Mouse (Mus musculus) gastrocnemius, adult 18-20 months (tissue): ENCODE measurements around the gene Vmn1r174. TPM values are rescaled to one million over a fixed set of nuclear protein-coding genes. Genes with fewer than 3 reads are reported as not detected.
"Not testable (repeated sequence)": the region's sequence is repeated elsewhere in the genome, so short reads cannot be mapped to it uniquely, and the experiment has no call there.

ENCODE experiments used
- DNase-seq: peaks from one replicate; pipeline ENCODE4 v3.0.0; 2021; ENCODE audit warnings: low spot score
- long read RNA-seq, 2 experiments: library from polyadenylated mRNA; stranded (forward); transcript quantifications; one replicate each; pipeline ENCODE4 v2.0.0; 2021
- total RNA-seq, 2 experiments: library from RNA; stranded (reverse); gene quantifications; 2 replicates each; pipeline ENCODE4 v1.2.3; 2021

Vmn1r174 gene
- not detected for total RNA-seq
- long read RNA-seq, experiment 1, result 0 reads
- long read RNA-seq, experiment 2, result 0 reads

DNA sequence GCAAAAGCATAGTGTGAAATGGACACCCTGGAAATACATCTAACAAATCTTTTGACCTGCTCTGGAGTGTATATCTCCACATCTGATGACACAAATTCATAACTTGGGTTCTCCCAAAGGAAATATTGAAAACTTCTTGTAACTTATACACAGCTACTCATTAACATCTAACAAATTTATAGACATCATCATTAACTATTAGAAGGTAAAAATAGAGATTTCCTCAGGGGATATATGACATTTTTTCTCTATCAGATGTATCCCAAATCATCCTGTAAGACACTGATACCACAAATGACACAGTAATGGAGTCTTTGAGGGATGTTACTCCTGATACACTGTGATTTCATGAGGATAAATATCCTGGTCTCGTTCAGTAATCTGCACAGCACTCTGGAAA is at the start of gene Vmn1r174:
Gene Vmn1r174 (plus strand): TSS at position 301 of the 400 bp plus-strand sequence.
- not testable (repeated sequence) for DNase-seq

- DNase-seq, result no peak
Measured at GRCm38 (mm10) chr7:23784526-23784925, 32.5 kb downstream of the Vmn1r174 start.

- DNase-seq, result not testable (repeated sequence)
Measured at GRCm38 (mm10) chr7:23810543-23810942, 58.5 kb downstream of the Vmn1r174 start, which contains the start of gene Vmn1r175. Gene Vmn1r175, minus strand, starts transcription at chr7:23810643.

Other genes with a start within 250 kb of the Vmn1r174 start
- not detected for gene Vmn1r167, start 245.1 kb upstream of the Vmn1r174 start, total RNA-seq
- gene Vmn1r168, start 212.5 kb upstream of the Vmn1r174 start, total RNA-seq, result not detected
- gene Vmn1r169, start 176.7 kb upstream of the Vmn1r174 start, total RNA-seq, result not detected
- gene Vmn1r170, start 146.1 kb upstream of the Vmn1r174 start, total RNA-seq, result not detected
- gene Vmn1r171, start 121.5 kb upstream of the Vmn1r174 start, total RNA-seq, result not detected
- not detected for gene Vmn1r172, start 94.0 kb upstream of the Vmn1r174 start, total RNA-seq
- gene Vmn1r173, start 51.6 kb upstream of the Vmn1r174 start, total RNA-seq, result not detected
- gene Vmn1r175, start 58.4 kb downstream of the Vmn1r174 start, total RNA-seq, result not detected
- not detected for gene Vmn1r176, start 85.1 kb downstream of the Vmn1r174 start, total RNA-seq
- not detected for gene Vmn1r177, start 114.2 kb downstream of the Vmn1r174 start, total RNA-seq
- not detected for gene Vmn1r178, start 139.7 kb downstream of the Vmn1r174 start, total RNA-seq
- gene Vmn1r179, start 174.7 kb downstream of the Vmn1r174 start, total RNA-seq, result not detected
- not detected for gene Vmn1r180, start 198.4 kb downstream of the Vmn1r174 start, total RNA-seq
- not detected for gene Vmn1r181, start 222.3 kb downstream of the Vmn1r174 start, total RNA-seq
- gene V1rd19, start 249.4 kb downstream of the Vmn1r174 start, total RNA-seq, result not detected